Mouse (Mus musculus) urinary bladder, postnatal 25 days (tissue): ENCODE results near the gene Abca4.

Experiments
- DNase-seq: peaks from one replicate; pipeline ENCODE4 v3.0.0; 2022; ENCODE audit warnings: low spot score

Gene Abca4

GRCm38 (mm10) chr3:122173526-122174150, 129.4 kb downstream of the Abca4 start:
- DNase-seq: no peak

GRCm38 (mm10) chr3:122176018-122176417, 131.8 kb downstream of the Abca4 start:
- DNase-seq: no peak

- DNase-seq: no peak
Measured at GRCm38 (mm10) chr3:122176706-122177390, 132.6 kb downstream of the Abca4 start.

GRCm38 (mm10) chr3:122184109-122184508, 139.9 kb downstream of the Abca4 start:
- DNase-seq: no peak

- no peak for DNase-seq
Measured at GRCm38 (mm10) chr3:122186975-122187374, 142.7 kb downstream of the Abca4 start.

- no peak for DNase-seq
Measured at GRCm38 (mm10) chr3:122196621-122197298, 152.5 kb downstream of the Abca4 start.

- no peak for DNase-seq
Measured at GRCm38 (mm10) chr3:122198532-122198931, 154.3 kb downstream of the Abca4 start.

- DNase-seq: no peak
Measured at GRCm38 (mm10) chr3:122198966-122199381, 154.7 kb downstream of the Abca4 start.

GRCm38 (mm10) chr3:122199600-122199999, 155.4 kb downstream of the Abca4 start:
- DNase-seq: no peak

- DNase-seq: no peak
Measured at GRCm38 (mm10) chr3:122200017-122200416, 155.8 kb downstream of the Abca4 start.

GRCm38 (mm10) chr3:122200447-122200846, 156.2 kb downstream of the Abca4 start:
- no peak for DNase-seq

- DNase-seq: no peak
Measured at GRCm38 (mm10) chr3:122202307-122202732, 158.1 kb downstream of the Abca4 start.

- DNase-seq: no peak
Measured at GRCm38 (mm10) chr3:122203675-122204329, 159.6 kb downstream of the Abca4 start.

- no peak for DNase-seq
Measured at GRCm38 (mm10) chr3:122205753-122206152, 161.5 kb downstream of the Abca4 start.

- no peak for DNase-seq
Measured at GRCm38 (mm10) chr3:122206279-122207070, 162.2 kb downstream of the Abca4 start.

- DNase-seq: no peak
Measured at GRCm38 (mm10) chr3:122207766-122208165, 163.5 kb downstream of the Abca4 start.

GRCm38 (mm10) chr3:122208296-122209225, 164.3 kb downstream of the Abca4 start:
- no peak for DNase-seq

- DNase-seq: no peak
Measured at GRCm38 (mm10) chr3:122209511-122209910, 165.3 kb downstream of the Abca4 start.

- no peak for DNase-seq
Measured at GRCm38 (mm10) chr3:122210434-122210833, 166.2 kb downstream of the Abca4 start.

- DNase-seq: no peak
Measured at GRCm38 (mm10) chr3:122210846-122211245, 166.6 kb downstream of the Abca4 start.
